Mouse (Mus musculus) layer of hippocampus, adult 18-20 months (tissue): ENCODE measurements around the gene Gm13698. TPM values are rescaled to one million over a fixed set of nuclear protein-coding genes. Genes with fewer than 3 reads are reported as not detected.
A peak's percentile ranks its signal among the peaks of the same experiment; 100 is the strongest.
"Not testable (repeated sequence)": the region's sequence is repeated elsewhere in the genome, so short reads cannot be mapped to it uniquely, and the experiment has no call there.

Experiments used
- DNase-seq, 2 experiments: peaks; one replicate each; pipeline ENCODE4 v3.0.0; 2022; ENCODE audit warnings: low spot score in 2 of 2
- long read RNA-seq: library from polyadenylated mRNA; stranded (forward); transcript quantifications from one replicate; pipeline ENCODE4 v2.0.0, GENCODE M21; 2021
- total RNA-seq, 2 experiments: library from RNA; stranded (reverse); gene quantifications; 2 replicates each; pipeline ENCODE4 v1.2.3; 2021

The Gm13698 gene
- total RNA-seq, result 1 to 10 TPM; 1.6 to 1.7 TPM
- long read RNA-seq, result 0 reads

- not testable (repeated sequence) for DNase-seq
These were observed at the start of gene Gm13698 for GRCm38 (mm10) chr2:83955393-83955792. Gene Gm13698, plus strand, starts transcription at chr2:83955693.

GRCm38 (mm10) chr2:83929478-83930088 is 25.9 kb upstream of the Gm13698 start:
- DNase-seq, result no peak

- DNase-seq, result peak; percentile 89 to 94
These were observed 14.5 kb upstream of the Gm13698 start, which contains the start of gene Zswim2 for GRCm38 (mm10) chr2:83940931-83941361. Gene Zswim2, minus strand, starts transcription at chr2:83941228.

GRCm38 (mm10) chr2:83941378-83941777 is 14.1 kb upstream of the Gm13698 start:
- DNase-seq, result no peak

GRCm38 (mm10) chr2:83941792-83942191 is 13.7 kb upstream of the Gm13698 start:
- no peak for DNase-seq

GRCm38 (mm10) chr2:83961203-83961602 is 5.7 kb downstream of the Gm13698 start, which contains the start of gene Gm13693:
Gene Gm13693, plus strand, starts transcription at chr2:83961503.
- not testable (repeated sequence) for DNase-seq

GRCm38 (mm10) chr2:83967013-83967412 is 11.5 kb downstream of the Gm13698 start, which contains the start of gene Gm13695:
Gene Gm13695, plus strand, starts transcription at chr2:83967313.
- DNase-seq, result not testable (repeated sequence)

- DNase-seq, result not testable (repeated sequence)
These were observed 17.3 kb downstream of the Gm13698 start, which contains the start of gene Gm13696 for GRCm38 (mm10) chr2:83972823-83973222. Gene Gm13696, plus strand, starts transcription at chr2:83973123.

GRCm38 (mm10) chr2:83978633-83979032 is 23.1 kb downstream of the Gm13698 start, which contains the start of gene Gm13694:
Gene Gm13694, plus strand, starts transcription at chr2:83978933.
- not testable (repeated sequence) for DNase-seq

GRCm38 (mm10) chr2:83984443-83984842 is 28.9 kb downstream of the Gm13698 start, which contains the start of gene Gm13697:
Gene Gm13697, plus strand, starts transcription at chr2:83984743.
- not testable (repeated sequence) for DNase-seq

- DNase-seq, result not testable (repeated sequence)
These were observed 34.8 kb downstream of the Gm13698 start, which contains the start of gene Gm13691 for GRCm38 (mm10) chr2:83990253-83990652. Gene Gm13691, plus strand, starts transcription at chr2:83990553.

- peak in 1 of 2 experiments; percentile 8 for DNase-seq
These were observed 38.3 kb downstream of the Gm13698 start for GRCm38 (mm10) chr2:83993639-83994255.

- DNase-seq, result not testable (repeated sequence)
These were observed 39.0 kb downstream of the Gm13698 start for GRCm38 (mm10) chr2:83994526-83994925.

Other genes with a start within 250 kb of the Gm13698 start
- gene Itgav, start 231.3 kb upstream of the Gm13698 start, total RNA-seq, result 10 to 100 TPM; 65.3 to 71.4 TPM
- 100 to 1,000 TPM; 203 to 205 TPM for gene Fam171b, start 143.1 kb upstream of the Gm13698 start, total RNA-seq
- not detected for gene Zswim2, start 14.5 kb upstream of the Gm13698 start, total RNA-seq
- 1 to 10 TPM; 1.6 to 1.7 TPM for gene Gm13693, start 5.8 kb downstream of the Gm13698 start, total RNA-seq
- gene Gm13695, start 11.6 kb downstream of the Gm13698 start, total RNA-seq, result 1 to 10 TPM in 1 of 2 experiments, not detected in 1; 1.6 TPM
- 1 to 10 TPM; 1.6 to 1.7 TPM for gene Gm13696, start 17.4 kb downstream of the Gm13698 start, total RNA-seq
- gene Gm13694, start 23.2 kb downstream of the Gm13698 start, total RNA-seq, result 1 to 10 TPM; 1.6 to 1.7 TPM
- gene Gm13697, start 29.1 kb downstream of the Gm13698 start, total RNA-seq, result 1 to 10 TPM; 1.6 to 1.7 TPM
- 1 to 10 TPM; 1.6 to 1.7 TPM for gene Gm13691, start 34.9 kb downstream of the Gm13698 start, total RNA-seq